Mouse (Mus musculus) CH12.LX (cell line): ENCODE results near the gene Arhgef10l. TPM values are rescaled to one million over a fixed set of nuclear protein-coding genes. Genes with fewer than 3 reads are reported as not detected.

ENCODE experiments used
- DNase-seq: peaks from one replicate; pipeline ENCODE4 v3.0.0-alpha.2; 2013; ENCODE audit errors: extremely low read depth
- H3K27ac ChIP-seq: 2 replicates; pipeline ENCODE4 v1.5.1; 2012; ENCODE audit warnings: low read depth, mild to moderate bottlenecking, control low read depth, moderate library complexity; ENCODE audit not compliant: insufficient read depth
- H3K27me3 ChIP-seq: replicated peaks from 2 replicates; pipeline ENCODE3; 2012; ENCODE audit warnings: inconsistent platforms
- H3K36me3 ChIP-seq, 2 experiments: replicated peaks in 1 of 2; 2 replicates each; pipeline versions ENCODE3 to v1.6.1; 2012; ENCODE audit warnings: inconsistent platforms in 1 of 2, low read length in 1 of 2, mild to moderate bottlenecking in 1 of 2, mixed read lengths in 1 of 2, moderate library complexity in 1 of 2; ENCODE audit not compliant: control insufficient read depth in 1 of 2, insufficient read depth in 1 of 2
- H3K4me1 ChIP-seq, 2 experiments: 2 replicates each; pipeline ENCODE4 v1.6.1; 2012; ENCODE audit warnings: inconsistent platforms in 1 of 2, moderate library complexity in 1 of 2; ENCODE audit not compliant: insufficient read depth in 2 of 2, control insufficient read depth in 1 of 2
- H3K4me2 ChIP-seq: 2 replicates; pipeline ENCODE4 v1.6.1; 2012; ENCODE audit warnings: low read depth, mild to moderate bottlenecking, control low read depth; ENCODE audit not compliant: poor library complexity, insufficient read depth, severe bottlenecking
- H3K4me3 ChIP-seq, 3 experiments: fragments of 150-350 bp in 1 of 3; sonication (generic) in 1 of 3; replicated peaks in 1 of 3; 2 replicates each; pipeline versions ENCODE3 to v1.5.1; 2011 to 2012; ENCODE audit warnings: low read depth in 2 of 3, low read length in 2 of 3, mild to moderate bottlenecking in 2 of 3, moderate library complexity in 2 of 3, control low read depth in 1 of 3, improper control_type of control experiment in 1 of 3, inconsistent platforms in 1 of 3, mixed read lengths in 1 of 3; ENCODE audit not compliant: poor library complexity in 1 of 3
- H3K79me2 ChIP-seq: replicated peaks from 2 replicates; pipeline ENCODE4 v1.6.1; 2012; ENCODE audit warnings: mild to moderate bottlenecking, moderate library complexity; ENCODE audit not compliant: control insufficient read depth, poor library complexity, insufficient read depth, severe bottlenecking; ENCODE audit errors: extremely low read depth
- H3K9ac ChIP-seq: 2 replicates; pipeline ENCODE4 v1.6.1; 2012; ENCODE audit warnings: low read depth, mild to moderate bottlenecking, control low read depth, moderate library complexity; ENCODE audit not compliant: insufficient read depth
- H3K9me3 ChIP-seq: replicated peaks from 2 replicates; pipeline ENCODE3; 2012; ENCODE audit warnings: low read length, inconsistent platforms, mixed read lengths
- CHD2 ChIP-seq: IDR thresholded peaks from 2 replicates; pipeline ENCODE4 v1.6.1; 2011; ENCODE audit warnings: low read length, improper control_type of control experiment
- CTCF ChIP-seq, 2 experiments: IDR thresholded peaks in 1 of 2; conservative IDR thresholded peaks in 1 of 2; 2 replicates each; pipeline ENCODE4 v1.5.1; 2011 to 2012; ENCODE audit warnings: low read depth in 2 of 2, low read length in 2 of 2, improper control_type of control experiment in 1 of 2, inconsistent platforms in 1 of 2, mild to moderate bottlenecking in 1 of 2, moderate library complexity in 1 of 2
- E2F4 ChIP-seq: IDR thresholded peaks from 2 replicates; pipeline ENCODE4 v1.6.1; 2011; ENCODE audit warnings: low read depth, low read length, improper control_type of control experiment; ENCODE audit not compliant: insufficient replicate concordance
- ETS1 ChIP-seq: conservative IDR thresholded peaks from 2 replicates; pipeline ENCODE4 v1.6.1; 2012; ENCODE audit warnings: low read depth, mild to moderate bottlenecking, inconsistent platforms, low read length, improper control_type of control experiment, moderate library complexity
- KAT2A ChIP-seq: IDR thresholded peaks from 2 replicates; pipeline ENCODE4 v1.6.1; 2012; ENCODE audit warnings: low read length, improper control_type of control experiment, inconsistent platforms; ENCODE audit not compliant: insufficient replicate concordance
- MAZ ChIP-seq: IDR thresholded peaks from 2 replicates; pipeline ENCODE4 v1.6.1; 2012; ENCODE audit warnings: low read depth, mild to moderate bottlenecking, inconsistent platforms, low read length, improper control_type of control experiment, moderate library complexity
- MXI1 ChIP-seq: IDR thresholded peaks from 2 replicates; pipeline ENCODE4 v1.6.1; 2011; ENCODE audit warnings: mild to moderate bottlenecking, low read depth, low read length, improper control_type of control experiment
- NELFE ChIP-seq: IDR thresholded peaks from 2 replicates; pipeline ENCODE4 v1.6.1; 2011; ENCODE audit warnings: low read depth, low read length, improper control_type of control experiment
- POLR2A ChIP-seq: IDR thresholded peaks from 2 replicates; pipeline ENCODE4 v1.6.1; 2011; ENCODE audit warnings: low read depth, mild to moderate bottlenecking, improper control_type of control experiment, low read length
- RAD21 ChIP-seq: IDR thresholded peaks from 2 replicates; pipeline ENCODE4 v1.6.1; 2011; ENCODE audit warnings: low read depth, mild to moderate bottlenecking, low read length, improper control_type of control experiment, moderate library complexity
- SMC3 ChIP-seq: IDR thresholded peaks from 2 replicates; pipeline ENCODE4 v1.6.1; 2011; ENCODE audit warnings: low read depth, low read length, improper control_type of control experiment
- ZMIZ1 ChIP-seq: IDR thresholded peaks from 2 replicates; pipeline ENCODE4 v1.6.1; 2012; ENCODE audit warnings: low read depth, mild to moderate bottlenecking, inconsistent platforms, low read length, improper control_type of control experiment
- dilution Hi-C: fragments of 300-500 bp; cut with MboI; formaldehyde crosslinking; loops from 2 replicates; pipeline ENCODE4 v1.14.3; 2020; ENCODE audit warnings: low sequenced_read_pairs; ENCODE audit not compliant: extremely low pct_unique_long_range_greater_than_20kb, extremely low pct_ligation_motif_present
- in situ Hi-C: fragments of 300-500 bp; cut with MboI; formaldehyde crosslinking; loops from 3 replicates; pipeline ENCODE4 v1.14.3; 2019; ENCODE audit warnings: low sequenced_read_pairs, low pct_ligation_motif_present, low pct_unique_long_range_greater_than_20kb, mixed read lengths
- polyA plus RNA-seq: library from polyadenylated mRNA; unstranded; fragments of >175 nt; gene quantifications from 2 replicates; pipeline ENCODE4 v1.2.1, GENCODE M21; 2012; ENCODE audit warnings: low read depth; ENCODE audit not compliant: insufficient read length
- total RNA-seq, 2 experiments: library from RNA; depleted of rRNA; stranded (reverse); fragments of 300-350 nt in 1 of 2; fragments of >200 nt in 1 of 2; gene quantifications; 2 replicates each; pipeline ENCODE4 v1.2.3; 2012 to 2014

Arhgef10l gene
- total and polyA plus RNA-seq, 3 experiments: 4.5 to 15.8 (median 10.2) TPM

GRCm38 (mm10) chr4:140475194-140475593 lies 190.6 kb downstream of the Arhgef10l start:
- DNase-seq: no peak

GRCm38 (mm10) chr4:140469760-140470452 lies 195.9 kb downstream of the Arhgef10l start:
- dilution Hi-C loops (no loop called here), in situ Hi-C loops (no loop called here)
- no peaks in the 10 kb centered on the region for H3K4me1 ChIP-seq
- TF ChIP-seq ZMIZ1 (no peak), RAD21 (peak; percentile 22), CTCF (conservative IDR thresholded peaks at IDR 0.05 in 1 of 2, IDR thresholded peaks at IDR 0.05 in 1 of 2; ENCODE audit: low read depth in 2 of 2, low read length in 2 of 2) (peak in 1 of 2 experiments; percentile 43; a peak in 2 of 4 replicates), POLR2A (no peak), E2F4 (no peak)
- no peak overlapping the region for H3K9ac ChIP-seq
- no peaks in the 10 kb centered on the region for H3K79me2 ChIP-seq
- peak; percentile 2 for DNase-seq
- H3K9me3 ChIP-seq: peaks cover 22% of the 10 kb centered on the region
- no peak overlapping the region for H3K4me3 ChIP-seq
- H3K36me3 ChIP-seq: no peaks in the 10 kb centered on the region
- H3K27me3 ChIP-seq: peaks cover 39% of the 10 kb centered on the region
- no peak overlapping the region for H3K4me2 ChIP-seq
- H3K27ac ChIP-seq: no peak overlapping the region

More at GRCm38 (mm10) chr4:140475194-140475593, 190.6 kb downstream of the Arhgef10l start:
- no peak overlapping the region for H3K9ac ChIP-seq
- dilution Hi-C loops: no loop called here
- H3K79me2 ChIP-seq: no peaks in the 10 kb centered on the region
- H3K27me3 ChIP-seq: peaks cover 10% of the 10 kb centered on the region
- TF ChIP-seq ETS1: no peak
- TF ChIP-seq SMC3: no peak
- TF ChIP-seq CHD2: no peak
- TF ChIP-seq, all 38 proteins: peak for 0
- Histone ChIP-seq H3K4me2 (no peak overlapping the region), H3K9me3 (peaks cover 49% of the 10 kb centered on the region), H3K27ac (no peak overlapping the region), H3K36me3 (no peaks in the 10 kb centered on the region), H3K4me3 (no peak overlapping the region), H3K4me1 (no peaks in the 10 kb centered on the region)
- in situ Hi-C loops: no loop called here

GRCm38 (mm10) chr4:140467254-140467791 lies 198.5 kb downstream of the Arhgef10l start:
- H3K4me2 ChIP-seq: no peak overlapping the region
- no peaks in the 10 kb centered on the region for H3K4me1 ChIP-seq
- H3K9ac ChIP-seq: no peak overlapping the region
- no peak for TF ChIP-seq MAZ
- TF ChIP-seq NELFE: no peak
- no peak for TF ChIP-seq KAT2A
- TF ChIP-seq MXI1: no peak
- DNase-seq: no peak
- dilution Hi-C loops: no loop called here
- H3K36me3 ChIP-seq: no peaks in the 10 kb centered on the region
- no peak overlapping the region for H3K4me3 ChIP-seq
- H3K9me3 ChIP-seq: peaks cover 3% of the 10 kb centered on the region
- H3K79me2 ChIP-seq: no peaks in the 10 kb centered on the region
- H3K27ac ChIP-seq: no peak overlapping the region
- H3K27me3 ChIP-seq: peaks cover 55% of the 10 kb centered on the region
- in situ Hi-C loops: no loop called here

Other genes with a start within 250 kb of the Arhgef10l start
- gene Rcc2, start 34.5 kb upstream of the Arhgef10l start, total RNA-seq (2012; rRNA removed): 244 and 249 TPM in 2 replicates
- gene Rcc2, start 34.5 kb upstream of the Arhgef10l start, total RNA-seq (2014; rRNA removed): 187 TPM in 2 replicates
- gene Rcc2, start 34.5 kb upstream of the Arhgef10l start, polyA plus RNA-seq: 319 and 348 TPM in 2 replicates
- not detected in 2 replicates for gene Padi6, start 76.6 kb upstream of the Arhgef10l start, total RNA-seq (2012; rRNA removed)
- gene Padi6, start 76.6 kb upstream of the Arhgef10l start, total RNA-seq (2014; rRNA removed): not detected in 2 replicates
- 0.25 TPM in 1 of 2 replicates, not detected in the other for gene Padi6, start 76.6 kb upstream of the Arhgef10l start, polyA plus RNA-seq
- gene Padi4, start 108.2 kb upstream of the Arhgef10l start, total RNA-seq (2012; rRNA removed): not detected in 2 replicates
- not detected in 2 replicates for gene Padi4, start 108.2 kb upstream of the Arhgef10l start, total RNA-seq (2014; rRNA removed)
- not detected in 2 replicates for gene Padi4, start 108.2 kb upstream of the Arhgef10l start, polyA plus RNA-seq
- gene Padi3, start 144.6 kb upstream of the Arhgef10l start, total RNA-seq (2012; rRNA removed): 0.17 TPM in 2 replicates
- 0.09 and 0.11 TPM in 2 replicates for gene Padi3, start 144.6 kb upstream of the Arhgef10l start, total RNA-seq (2014; rRNA removed)
- gene Padi3, start 144.6 kb upstream of the Arhgef10l start, polyA plus RNA-seq: 0.07 and 0.10 TPM in 2 replicates
- gene Padi1, start 179.8 kb upstream of the Arhgef10l start, total RNA-seq (2012; rRNA removed): 0.04 TPM in 1 of 2 replicates, not detected in the other
- gene Padi1, start 179.8 kb upstream of the Arhgef10l start, total RNA-seq (2014; rRNA removed): not detected in 2 replicates
- gene Padi1, start 179.8 kb upstream of the Arhgef10l start, polyA plus RNA-seq: not detected in 2 replicates
- gene Padi2, start 240.3 kb upstream of the Arhgef10l start, total RNA-seq (2012; rRNA removed): 0.04 TPM in 1 of 2 replicates, not detected in the other
- gene Padi2, start 240.3 kb upstream of the Arhgef10l start, total RNA-seq (2014; rRNA removed): 0.04 TPM in 1 of 2 replicates, not detected in the other
- not detected in 2 replicates for gene Padi2, start 240.3 kb upstream of the Arhgef10l start, polyA plus RNA-seq